Mouse (Mus musculus) brain, adult 2 months (tissue): ENCODE data around the gene Plcb1.

Source experiments
- DNase-seq: peaks from one replicate; pipeline ENCODE4 v3.0.0; 2011; ENCODE audit warnings: low read depth, low spot score

The Plcb1 gene

DNA sequence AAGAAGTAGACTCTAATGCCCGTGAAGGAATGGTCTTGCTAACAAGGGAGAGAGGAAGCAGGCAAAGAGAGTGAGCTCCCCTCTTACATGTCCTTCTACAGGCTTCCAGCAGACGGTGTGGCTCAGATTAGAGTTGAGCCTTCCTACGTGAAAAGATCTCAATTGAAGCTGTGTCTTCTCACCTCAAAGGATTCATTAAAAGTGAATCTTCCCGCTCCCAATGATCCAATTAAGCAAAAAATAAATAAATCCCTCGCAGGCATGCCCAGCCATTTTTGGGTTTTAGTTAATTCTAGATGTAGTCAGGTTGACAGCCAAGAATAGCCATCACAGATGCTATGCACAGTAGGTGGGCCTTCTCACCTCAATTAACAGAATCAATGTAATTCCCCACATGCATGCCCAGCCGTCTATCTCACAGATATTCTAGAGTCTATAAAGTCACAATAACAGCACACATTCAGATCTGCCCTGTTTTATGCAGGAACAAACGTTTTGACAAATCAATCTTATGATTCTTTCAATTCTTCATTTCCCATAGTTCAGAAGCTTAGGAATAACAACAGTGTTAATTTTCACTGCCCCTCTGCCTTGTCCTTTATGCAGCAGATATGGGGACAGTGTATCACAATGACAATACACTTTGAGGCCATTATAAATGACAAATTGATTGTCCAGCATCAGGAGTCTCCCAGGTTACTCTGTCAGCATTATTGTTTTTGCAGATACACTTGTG, 520.0 kb downstream of the Plcb1 start:
- DNase-seq = peak; percentile 92

DNA sequence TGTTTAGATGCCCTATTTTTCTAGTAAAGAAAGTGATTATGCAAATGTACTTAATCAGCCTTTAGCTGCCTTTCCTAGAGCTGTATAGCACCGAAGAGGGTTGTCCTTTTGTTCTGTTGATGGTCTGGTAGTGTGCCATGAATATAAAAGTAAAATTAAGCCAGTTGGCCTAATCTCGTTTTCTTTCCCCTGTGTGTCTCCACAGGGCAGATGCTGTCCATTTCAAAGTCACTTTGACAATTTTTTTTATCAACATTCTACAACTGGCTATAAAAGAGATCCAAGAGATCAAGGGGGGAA, 520.6 kb downstream of the Plcb1 start:
- no peak for DNase-seq

DNA sequence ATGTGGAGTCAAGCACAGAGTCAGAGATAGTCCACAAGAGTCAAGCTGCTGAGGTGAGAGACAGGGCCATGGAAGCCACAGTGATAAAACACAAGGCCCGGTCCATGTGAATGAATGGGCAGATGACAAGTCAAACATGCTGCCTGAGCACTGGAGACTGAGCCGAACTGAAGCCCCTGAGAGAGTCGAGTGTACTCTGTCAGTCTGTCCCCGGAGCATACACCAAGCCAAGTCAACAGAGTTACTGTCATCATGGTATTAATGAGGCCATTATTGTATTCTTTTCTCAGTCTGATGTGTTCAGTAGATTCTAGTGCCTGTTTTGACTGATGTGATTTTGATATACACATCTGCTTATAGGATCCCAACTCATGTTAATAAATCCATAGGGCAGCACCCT, 521.9 kb downstream of the Plcb1 start:
- DNase-seq = no peak

DNA sequence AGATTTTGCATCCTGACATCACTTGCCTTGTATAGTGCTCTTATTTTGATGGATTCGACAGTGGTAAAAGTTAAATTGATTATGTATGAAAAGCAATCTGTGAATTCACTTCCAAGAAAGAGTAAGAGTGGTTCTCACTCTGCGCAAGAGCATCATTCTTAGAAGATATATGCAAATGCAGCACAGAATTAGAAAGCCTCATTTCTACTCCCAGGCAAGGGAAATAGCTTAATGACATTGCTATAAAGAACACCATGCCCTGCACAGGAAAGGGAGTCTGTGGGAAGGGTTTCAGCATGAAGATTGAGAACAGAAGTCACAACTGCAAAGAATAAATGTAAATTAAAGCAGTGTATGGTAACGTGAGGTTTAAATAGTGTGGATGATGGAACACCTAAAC, 530.1 kb downstream of the Plcb1 start:
- DNase-seq = peak; percentile 24

DNA sequence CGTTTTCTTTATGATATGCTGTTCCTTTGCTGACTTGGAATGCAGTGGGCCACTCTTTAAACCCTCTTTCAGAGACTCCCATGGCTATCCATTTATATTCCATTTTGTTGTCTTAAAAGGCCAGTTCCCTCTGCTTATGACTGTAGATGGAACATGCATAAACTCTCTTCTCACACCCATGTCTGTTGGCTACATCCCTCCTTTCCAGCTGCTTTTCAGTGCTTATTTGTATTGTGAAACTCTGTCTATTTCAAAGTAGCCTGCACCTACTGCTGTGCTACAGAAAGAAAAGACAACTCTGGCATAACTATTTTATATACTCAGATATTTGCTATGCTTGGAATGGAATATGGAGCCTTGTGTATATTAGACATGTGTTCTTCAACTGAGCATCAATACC, 532.3 kb downstream of the Plcb1 start:
- DNase-seq = no peak

DNA sequence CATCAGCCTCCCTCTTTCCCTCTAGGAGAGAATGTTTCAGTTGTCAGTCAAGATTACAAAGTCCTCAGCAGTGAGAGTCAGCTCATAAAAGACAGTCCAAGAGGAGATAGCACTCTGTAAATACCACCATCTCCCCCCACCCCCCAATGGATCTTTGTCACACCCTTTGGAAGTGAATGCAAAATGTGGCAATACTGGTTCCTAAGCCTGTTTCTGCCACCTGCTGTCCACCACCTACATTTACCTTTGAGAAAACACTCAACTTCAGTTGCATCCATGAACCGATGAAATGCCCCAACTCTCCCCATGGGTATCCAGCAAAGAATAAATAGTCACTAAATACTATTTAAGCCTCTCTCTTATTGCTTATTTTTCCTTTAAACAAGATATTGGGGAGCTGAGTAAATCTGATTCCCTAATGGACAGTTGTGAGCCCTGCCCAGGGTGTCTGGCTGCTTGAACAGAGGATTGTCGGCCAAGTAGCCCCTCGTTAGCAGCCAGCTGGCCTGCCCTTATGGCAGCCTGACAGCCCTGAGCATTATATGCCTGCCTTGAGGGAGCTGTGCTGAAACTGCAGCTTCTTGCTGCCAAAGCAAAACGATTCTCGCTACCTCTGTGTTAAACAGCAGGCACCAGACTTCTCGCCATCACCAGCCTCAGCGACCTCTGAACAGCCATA, 537.5 kb downstream of the Plcb1 start:
- peak; percentile 30 for DNase-seq

DNA sequence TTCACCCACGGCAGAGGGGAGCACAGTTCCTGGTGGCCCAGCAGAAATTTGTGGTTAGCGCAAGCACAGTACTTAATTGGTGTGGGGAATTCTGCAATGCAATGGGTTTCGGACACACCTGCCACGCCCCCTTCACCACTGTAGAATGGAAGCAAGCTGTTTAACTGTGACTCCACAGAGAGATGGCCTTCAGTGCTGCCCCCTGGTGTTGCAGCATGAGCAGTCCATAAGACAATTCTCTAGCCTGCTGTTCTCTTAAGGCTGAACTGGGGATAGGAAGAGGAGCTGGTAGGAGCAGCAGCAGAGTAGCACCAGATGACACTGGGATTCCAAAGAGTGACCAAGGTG, 538.1 kb downstream of the Plcb1 start:
- peak; percentile 90 for DNase-seq

DNA sequence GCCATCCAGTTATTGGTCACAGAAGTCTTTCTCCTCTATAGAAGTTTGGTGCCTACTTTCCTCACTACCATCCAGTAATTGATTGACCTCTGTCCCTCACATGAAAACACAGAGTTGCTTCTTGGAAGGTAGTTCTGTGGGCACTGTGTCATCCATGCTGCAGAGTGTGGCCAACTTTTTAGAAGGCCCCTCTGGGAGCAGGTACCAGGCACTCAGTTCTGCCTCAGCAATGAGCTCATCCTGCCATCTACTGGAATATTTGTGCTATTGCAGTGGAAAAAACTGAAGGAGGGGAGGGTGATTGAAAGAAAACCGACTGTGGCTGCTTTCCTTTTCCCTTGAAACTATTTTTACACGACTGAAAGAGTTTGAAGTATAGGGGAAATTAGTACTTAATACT, 542.9 kb downstream of the Plcb1 start:
- peak; percentile 75 for DNase-seq

DNA sequence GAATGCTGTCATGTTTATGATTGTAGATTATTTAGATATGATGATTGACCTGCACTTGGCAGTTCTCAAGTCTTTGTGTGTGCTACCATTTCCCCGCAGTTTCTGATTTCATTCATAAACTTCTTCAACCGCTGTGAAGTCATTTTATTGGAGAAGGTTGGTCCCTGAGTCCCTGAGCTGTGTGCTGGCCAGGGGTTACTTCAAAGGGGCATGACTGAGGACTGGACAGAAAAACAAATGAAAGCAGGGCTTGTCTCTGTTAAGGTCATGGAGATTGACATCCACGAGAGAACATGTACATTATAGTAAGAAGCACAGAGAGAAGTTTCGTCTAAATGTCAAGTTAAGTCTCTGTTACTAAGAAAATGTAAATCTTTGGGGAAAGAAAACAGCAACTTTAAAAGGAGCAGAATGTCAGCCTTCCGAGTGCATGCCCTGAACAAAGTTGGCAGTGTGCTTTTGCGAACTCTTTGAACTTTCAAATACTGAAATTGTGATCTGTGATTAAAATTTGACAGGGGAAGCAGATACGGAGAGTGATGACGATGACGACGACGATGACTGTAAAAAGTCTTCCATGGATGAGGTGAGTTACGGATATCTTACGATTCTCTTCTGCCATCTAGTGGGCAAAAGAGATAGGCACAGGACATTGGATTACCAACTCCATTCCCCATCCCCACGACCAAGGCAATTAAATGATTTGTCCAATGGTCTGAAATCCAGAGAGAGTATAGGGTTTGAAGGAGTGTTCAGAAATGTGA, 544.1 kb downstream of the Plcb1 start:
- peak; percentile 79 for DNase-seq

DNA sequence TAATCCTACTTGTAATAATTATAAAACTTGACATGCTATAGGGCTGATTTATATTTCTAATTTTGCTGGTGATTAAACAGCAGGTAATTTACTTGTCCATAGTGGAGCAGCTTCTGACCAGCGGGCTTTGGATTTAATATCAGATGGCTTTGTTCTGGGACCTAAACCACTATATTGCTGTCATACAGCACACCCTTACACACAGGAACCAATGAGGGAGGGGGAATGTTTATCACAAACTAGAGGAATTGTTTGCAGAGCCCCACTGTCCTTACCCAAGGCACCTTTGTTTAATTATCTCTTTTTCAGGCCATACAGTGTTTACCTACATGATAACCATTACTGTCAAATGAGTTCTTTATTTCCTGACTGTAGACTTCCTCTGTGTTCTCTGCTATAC, 546.0 kb downstream of the Plcb1 start:
- no peak for DNase-seq

DNA sequence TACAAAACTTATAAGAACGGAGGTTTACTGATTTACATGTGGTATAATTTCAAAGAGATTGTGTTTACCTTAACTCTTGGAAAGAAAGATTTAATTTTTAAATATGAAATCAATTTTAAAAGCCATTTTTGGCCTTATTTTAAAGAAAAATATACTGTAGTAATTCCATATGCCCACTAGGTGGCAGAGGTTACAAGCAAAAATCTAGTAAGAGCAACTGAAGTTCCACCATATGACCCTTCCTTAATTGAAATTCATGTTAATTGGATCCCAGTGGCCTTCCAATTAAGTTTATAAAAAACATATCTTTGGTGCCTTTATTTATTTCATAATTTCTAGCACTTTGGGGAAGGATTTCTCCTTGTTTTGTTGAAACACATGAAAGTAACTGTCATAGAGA, 570.4 kb downstream of the Plcb1 start:
- DNase-seq = peak; percentile 34

DNA sequence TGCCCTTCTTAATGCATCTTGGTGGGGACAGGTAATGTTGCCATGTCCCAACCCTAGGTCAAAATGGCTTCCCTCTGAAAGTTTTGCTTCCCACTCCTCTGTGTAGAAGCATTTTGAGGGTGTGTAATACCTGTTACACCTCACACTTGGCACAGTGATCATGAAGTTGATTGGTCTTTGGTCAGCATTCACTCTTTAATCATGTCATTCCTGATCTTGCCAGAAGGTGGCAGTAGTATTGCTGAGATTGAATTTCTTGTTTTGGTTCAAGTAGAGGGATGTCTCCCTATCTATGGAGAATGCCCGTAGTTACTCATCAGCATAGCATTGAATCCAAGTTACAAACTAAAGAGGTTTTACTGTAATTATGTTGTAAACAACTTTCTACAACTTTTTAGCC, 575.9 kb downstream of the Plcb1 start:
- DNase-seq = peak; percentile 70

DNA sequence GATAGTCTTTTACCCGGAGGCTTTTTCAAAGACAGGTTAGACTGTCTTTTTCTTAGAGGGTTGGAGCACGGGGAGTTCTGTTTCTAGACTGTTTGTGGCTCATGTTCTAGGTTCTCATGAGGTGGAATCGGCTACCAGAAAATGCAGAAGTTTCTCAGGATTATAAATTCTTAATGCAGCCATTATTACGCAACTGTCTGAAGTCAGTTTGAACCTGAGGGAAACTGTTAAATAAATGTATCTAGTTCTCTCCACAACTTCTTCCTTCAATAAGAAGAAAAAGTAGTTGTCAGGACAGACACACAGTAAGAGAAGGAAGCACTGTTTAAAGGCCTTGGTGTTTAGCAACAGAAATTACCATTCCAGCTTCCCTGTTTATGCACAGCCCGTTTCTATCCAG, 577.1 kb downstream of the Plcb1 start:
- DNase-seq = no peak

DNA sequence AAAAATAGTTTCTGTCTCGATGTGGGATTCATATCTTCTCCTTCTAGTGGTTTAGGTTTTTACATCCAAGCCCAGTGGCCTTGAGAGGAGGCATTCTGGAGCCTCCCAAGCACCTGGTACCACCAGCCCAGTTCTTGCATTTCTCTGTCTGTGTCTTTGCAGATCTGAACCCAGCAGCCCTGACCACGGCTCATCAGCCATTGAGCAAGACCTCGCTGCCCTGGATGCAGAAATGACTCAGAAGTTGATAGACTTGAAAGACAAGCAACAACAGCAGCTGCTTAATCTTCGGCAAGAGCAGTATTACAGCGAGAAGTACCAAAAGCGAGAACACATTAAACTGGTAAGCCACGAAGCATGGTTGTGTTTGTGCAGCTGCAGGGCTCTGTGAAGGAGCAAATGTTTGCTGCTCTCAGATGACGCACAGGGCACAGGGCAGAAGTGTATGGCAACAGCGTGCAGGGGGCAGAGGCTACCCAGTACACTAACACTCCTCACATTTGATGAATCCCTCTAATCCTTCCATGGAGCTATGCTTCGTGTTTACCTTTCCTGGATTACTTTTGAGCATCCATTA, 584.5 kb downstream of the Plcb1 start:
- DNase-seq = no peak

DNA sequence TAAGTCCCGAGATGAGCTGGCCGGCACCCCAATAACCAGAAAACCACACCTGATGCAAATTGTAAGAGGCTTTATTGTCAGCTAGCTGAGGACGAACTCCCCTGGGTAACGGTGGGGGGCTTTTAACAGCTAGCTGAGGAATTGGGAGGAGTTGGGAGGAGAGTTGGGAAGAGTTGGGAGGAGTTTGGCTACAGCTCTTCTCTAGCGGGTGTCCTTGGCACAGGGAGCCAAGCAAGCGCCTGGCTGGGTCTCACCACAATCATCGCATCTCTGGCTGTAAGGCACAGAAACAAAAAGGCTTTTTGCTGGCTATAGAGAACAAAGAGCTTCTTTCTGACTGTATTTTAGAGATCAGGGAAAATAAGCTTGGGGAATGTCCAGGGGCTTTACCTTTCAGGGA, 594.9 kb downstream of the Plcb1 start:
- DNase-seq = peak; percentile 51

DNA sequence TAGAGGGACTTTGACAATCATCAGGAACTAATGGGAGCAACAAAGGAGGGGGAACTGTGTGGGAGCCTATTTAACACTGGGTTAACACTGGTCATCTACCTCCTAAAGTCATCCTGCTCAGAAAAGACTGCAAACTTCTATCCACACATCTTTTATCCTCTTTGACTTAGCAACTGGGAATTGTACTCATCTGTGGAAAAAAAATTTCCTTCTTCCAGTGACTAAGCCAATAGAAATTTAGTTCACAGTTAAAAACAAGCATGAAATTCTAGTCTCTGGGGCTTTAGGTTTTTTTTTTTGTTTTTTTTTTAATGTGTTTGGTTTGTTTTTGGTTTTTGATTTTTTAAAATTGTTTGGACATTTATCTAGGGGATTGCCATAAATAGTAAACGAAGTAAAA, 595.5 kb downstream of the Plcb1 start:
- DNase-seq = no peak

DNA sequence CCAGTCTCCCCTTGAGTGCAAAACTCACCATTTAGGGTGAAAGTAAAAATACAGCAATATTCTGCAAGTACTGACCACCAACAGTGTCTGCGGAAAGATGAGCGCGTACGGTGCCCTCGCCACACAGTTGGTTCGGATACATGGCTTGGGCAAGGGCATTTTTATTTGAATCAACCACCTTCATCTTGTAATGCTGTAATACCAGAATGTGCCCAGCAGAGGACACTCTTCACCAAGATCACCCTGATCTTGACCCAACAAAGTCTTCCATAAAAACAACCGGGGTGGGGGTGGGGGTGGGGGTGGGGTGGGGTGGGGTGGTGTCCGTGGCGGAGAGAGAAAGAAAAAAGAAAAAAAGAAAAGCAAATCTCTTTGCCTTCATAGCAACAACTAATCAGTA, 602.1 kb downstream of the Plcb1 start:
- peak; percentile 75 for DNase-seq

DNA sequence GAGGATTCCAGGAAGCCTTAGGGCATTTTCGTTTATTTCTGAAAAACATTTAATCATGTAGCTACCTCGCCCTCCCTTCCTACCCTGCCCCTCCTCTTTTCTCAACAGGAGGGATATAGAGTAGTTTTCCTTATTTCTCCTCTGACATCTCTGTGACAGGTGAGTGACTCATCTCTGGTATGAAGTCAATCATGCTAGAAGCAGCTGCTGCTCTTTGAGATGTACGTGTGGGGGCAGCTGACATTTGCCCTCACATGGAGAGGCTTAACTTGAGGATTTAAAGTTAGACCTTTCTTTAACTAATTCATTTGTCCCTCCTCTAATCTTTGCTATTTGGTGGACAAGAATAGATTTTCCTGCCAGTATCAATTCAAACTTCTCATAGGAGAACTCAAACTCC, 608.8 kb downstream of the Plcb1 start:
- no peak for DNase-seq

DNA sequence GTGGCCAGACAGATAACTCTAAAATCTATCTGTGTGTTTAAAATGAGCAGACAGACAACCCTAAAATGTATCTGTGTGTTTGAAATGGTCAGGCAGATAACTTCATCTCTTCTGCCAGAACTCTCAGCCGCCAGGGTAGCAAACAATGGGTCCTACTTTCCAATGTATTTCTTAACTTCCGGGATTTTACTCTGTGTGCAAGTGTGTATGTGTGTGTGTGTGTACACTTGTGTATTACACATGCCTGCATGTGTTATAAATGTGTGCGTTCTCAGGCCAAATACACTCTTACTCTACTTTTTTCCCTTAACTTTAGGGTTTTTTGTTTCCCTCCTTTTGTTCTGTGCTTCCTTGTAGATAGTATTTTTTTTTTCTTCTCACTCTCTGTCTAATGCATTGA, 610.5 kb downstream of the Plcb1 start:
- DNase-seq = no peak

DNA sequence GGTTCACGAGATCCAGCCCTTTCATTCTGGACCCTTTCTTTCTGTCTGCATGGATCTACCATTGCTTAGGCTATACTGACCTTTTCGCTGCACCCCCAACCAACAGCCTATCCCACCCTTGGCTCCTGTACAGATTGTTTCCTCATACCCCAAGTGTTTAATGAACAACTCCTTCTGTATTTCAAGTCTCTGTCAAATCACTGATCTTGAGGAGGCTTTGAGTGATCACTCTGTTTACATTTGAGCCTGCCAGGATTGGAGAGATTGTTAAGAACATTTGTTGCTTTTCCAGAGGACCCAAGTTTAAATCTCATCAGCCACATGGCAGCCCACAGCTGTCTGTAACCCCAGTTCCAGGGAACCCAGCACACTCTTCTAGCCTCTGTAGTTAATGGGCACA, 612.1 kb downstream of the Plcb1 start:
- no peak for DNase-seq

DNA sequence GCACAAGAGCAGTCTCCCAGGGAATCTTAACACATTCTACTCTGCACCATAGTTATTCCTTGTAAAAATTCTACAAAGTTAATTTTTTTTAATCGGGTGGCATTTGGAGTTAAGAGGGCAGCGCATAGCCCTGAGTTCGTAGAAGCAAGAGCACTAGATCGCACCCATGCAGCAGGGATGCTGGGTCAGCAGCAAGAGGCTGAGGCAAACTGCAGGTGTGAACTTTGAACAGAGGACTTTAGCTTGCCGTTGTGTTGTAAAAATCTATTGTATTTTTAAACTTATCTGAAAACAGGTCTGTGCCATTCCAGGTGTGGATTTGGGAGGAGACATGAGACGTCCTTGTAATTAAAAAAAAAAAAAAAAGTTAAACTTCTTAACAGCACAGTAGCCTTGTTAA, 613.9 kb downstream of the Plcb1 start:
- no peak for DNase-seq

DNA sequence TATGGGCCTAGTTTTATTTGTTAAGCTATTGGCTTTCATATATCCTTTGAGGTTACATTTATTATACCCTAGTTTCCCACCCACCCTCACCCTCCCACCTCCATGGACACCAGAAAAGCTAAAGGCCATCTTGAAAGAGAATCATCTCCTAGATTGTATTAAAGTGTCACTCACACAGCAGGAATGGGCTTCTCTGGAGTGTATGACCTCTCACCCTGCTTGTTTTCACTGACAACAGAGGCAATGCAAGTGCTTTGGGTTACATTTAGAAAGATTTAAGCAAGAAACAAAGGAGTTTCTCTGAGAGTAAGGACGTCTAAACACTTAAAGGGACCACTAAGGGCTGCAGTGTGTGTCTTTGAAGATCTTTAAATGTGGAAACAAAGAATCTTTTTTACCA, 617.0 kb downstream of the Plcb1 start:
- DNase-seq = no peak

DNA sequence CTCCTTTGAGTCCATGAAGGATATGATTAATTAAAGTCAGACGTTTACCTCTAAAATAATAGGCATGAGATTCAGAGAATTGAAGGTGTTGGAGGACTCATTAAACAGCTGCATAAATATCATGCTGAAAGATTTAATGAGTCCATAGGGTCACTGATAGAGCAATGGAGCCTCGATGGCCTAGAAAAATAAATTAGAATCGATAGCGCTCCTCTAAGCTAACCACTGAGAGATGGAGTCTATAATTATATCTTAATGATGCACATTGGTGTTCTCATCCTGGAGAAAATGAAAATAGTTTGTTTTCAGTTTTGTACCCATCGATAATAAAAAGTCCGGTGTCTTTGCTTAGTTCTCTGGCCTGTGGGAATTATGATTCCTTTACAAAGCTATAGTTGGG, 617.5 kb downstream of the Plcb1 start:
- DNase-seq = no peak
